ENCODE assay signal across 25 mouse cellular contexts in genomic region chr1:155066196-155066595, GRCm38 (mm10). TPM values are rescaled to one million over a fixed set of nuclear protein-coding genes. Genes with fewer than 3 reads are reported as not detected.
DNase-seq lines count a peak whose midpoint lies in the region; ATAC-seq and TF ChIP-seq lines count a peak whose summit lies in the region.
"Had no signal": no experiment of that assay in that cellular context is flagged by ENCODE, and none has a peak within 500 bp of the region (broad histone marks: within the 10 kb centered on the region; RNA-seq: fewer than 3 reads in every experiment).

No protein-coding gene starts in this region.

- no peaks in the 10 kb centered on the region for H3K36me3 ChIP-seq in heart, adult 2 months (ENCODE audit: control insufficient read depth, insufficient read depth, low read length)
- no peaks in the 10 kb centered on the region for H3K36me3 ChIP-seq in embryonic facial prominence, embryonic 15.5 days
- no peaks in the 10 kb centered on the region for H3K36me3 ChIP-seq in macrophage (ENCODE audit: inconsistent target)
- H3K36me3 ChIP-seq in forebrain, embryonic 13.5 days (ENCODE audit: poor library complexity, severe bottlenecking), result no peaks in the 10 kb centered on the region
- no peaks in the 10 kb centered on the region for H3K36me3 ChIP-seq in hindbrain, embryonic 16.5 days (ENCODE audit: control insufficient read depth, insufficient read depth, low read length)
- H3K36me3 ChIP-seq: forebrain, embryonic 15.5 days; G1E; heart, embryonic 10.5 days; heart, embryonic 13.5 days had no signal

- no peak for TF ChIP-seq CTCF in heart, adult 2 months (IDR thresholded peaks at IDR 0.05)

- no peak for TF ChIP-seq POLR2A in heart, adult 2 months (IDR thresholded peaks at IDR 0.05; ENCODE audit: insufficient read depth, low read depth, low read length)

- ATAC-seq in embryonic facial prominence, embryonic 15.5 days (ENCODE audit: insufficient number of reproducible peaks, low FRiP score, low TSS enrichment, low read depth), result no peak
- no peak for ATAC-seq in forebrain, embryonic 13.5 days
- no peak for ATAC-seq in hindbrain, embryonic 16.5 days
- ATAC-seq: forebrain, embryonic 15.5 days; intestine, postnatal 0 days had no signal

- 87% methylated on average over 5 of the region's 5 CpGs for WGBS in heart, adult 2 months
- 42% methylated on average over 5 of the region's 5 CpGs for WGBS in embryonic facial prominence, embryonic 15.5 days
- 68% methylated on average over 5 of the region's 5 CpGs for WGBS in macrophage (ENCODE audit: missing documents)
- WGBS in forebrain, embryonic 13.5 days, result 86% methylated on average over 5 of the region's 5 CpGs
- WGBS in hindbrain, embryonic 16.5 days, result 80% methylated on average over 5 of the region's 5 CpGs

- H3K4me3 ChIP-seq in heart, adult 2 months, result no peak overlapping the region
- H3K4me3 ChIP-seq in embryonic facial prominence, embryonic 15.5 days (replicated peaks), result no peak overlapping the region
- H3K4me3 ChIP-seq in macrophage (ENCODE audit: inconsistent target), result no peak overlapping the region
- H3K4me3 ChIP-seq in forebrain, embryonic 13.5 days, result no peak overlapping the region
- no peak overlapping the region for H3K4me3 ChIP-seq in hindbrain, embryonic 16.5 days (ENCODE audit: low read length)
- H3K4me3 ChIP-seq: forebrain, embryonic 15.5 days; heart, embryonic 10.5 days; heart, embryonic 13.5 days had no signal

- H3K9ac ChIP-seq in heart, adult 2 months (ENCODE audit: low read depth, low read length), result no peak overlapping the region
- H3K9ac ChIP-seq in embryonic facial prominence, embryonic 15.5 days, result no peak overlapping the region
- no peak overlapping the region; the same call in 1 of the 2 replicates for H3K9ac ChIP-seq in forebrain, embryonic 13.5 days
- H3K9ac ChIP-seq in hindbrain, embryonic 16.5 days (ENCODE audit: low read depth, low read length), result no peak overlapping the region
- H3K9ac ChIP-seq: forebrain, embryonic 15.5 days; heart, embryonic 13.5 days; hindbrain, embryonic 14.5 days had no signal

- no peak for TF ChIP-seq EP300 in heart, adult 2 months (IDR thresholded peaks at IDR 0.05; ENCODE audit: insufficient read depth, low read depth, low read length)

- no peak overlapping the region for H3K4me2 ChIP-seq in embryonic facial prominence, embryonic 15.5 days (replicated peaks)
- H3K4me2 ChIP-seq in forebrain, embryonic 13.5 days, result no peak overlapping the region
- H3K4me2 ChIP-seq in hindbrain, embryonic 16.5 days (ENCODE audit: low read length), result no peak overlapping the region
- H3K4me2 ChIP-seq: forebrain, embryonic 15.5 days; heart, embryonic 13.5 days; hindbrain, embryonic 14.5 days had no signal

- no peak for DNase-seq in heart, adult 2 months
- DNase-seq in heart, adult 8-10 months (ENCODE audit: low spot score), result no peak
- DNase-seq: adrenal gland, adult 8-10 months; adrenal gland, postnatal 25 days; B cell, adult 2 months; cerebellum, adult 11 months; cerebellum, adult 2 months; cerebellum, adult 9-11 months; cerebellum, postnatal 25 days; gastrocnemius, postnatal 36 days; heart, adult 11 months; heart, postnatal 14 days; heart, postnatal 4 days; kidney, adult 2 months had no signal

- H3K27ac ChIP-seq in heart, adult 2 months, result peak overlapping the region; percentile 28; the same call in 1 of the 2 replicates
- H3K27ac ChIP-seq in embryonic facial prominence, embryonic 15.5 days (replicated peaks), result 0 out of 2 replicates have a peak overlapping the region, but pooled peaks have one; percentile 12
- peak overlapping the region; percentile 68 for H3K27ac ChIP-seq in macrophage
- H3K27ac ChIP-seq in forebrain, embryonic 13.5 days, result no peak overlapping the region
- no peak overlapping the region for H3K27ac ChIP-seq in hindbrain, embryonic 16.5 days (ENCODE audit: low read depth, low read length)
- H3K27ac ChIP-seq: forebrain, embryonic 15.5 days; heart, embryonic 10.5 days; heart, embryonic 13.5 days; hindbrain, embryonic 14.5 days had no signal

- H3K79me2 ChIP-seq in heart, adult 2 months (replicated peaks; ENCODE audit: control insufficient read depth, insufficient read depth, low read length), result no peaks in the 10 kb centered on the region
- no peaks in the 10 kb centered on the region for H3K79me2 ChIP-seq in macrophage (ENCODE audit: inconsistent target)

- intact Hi-C loops in heart, adult 2 months (cut with DNase I), result no loop called here

- no peaks in the 10 kb centered on the region for H3K27me3 ChIP-seq in heart, adult 2 months (ENCODE audit: control insufficient read depth, insufficient read depth, low read length)
- no peaks in the 10 kb centered on the region; the same call in 1 of the 2 replicates for H3K27me3 ChIP-seq in embryonic facial prominence, embryonic 15.5 days
- no peaks in the 10 kb centered on the region for H3K27me3 ChIP-seq in forebrain, embryonic 13.5 days
- H3K27me3 ChIP-seq in hindbrain, embryonic 16.5 days (replicated peaks; ENCODE audit: control insufficient read depth, insufficient read depth, low read length), result no peaks in the 10 kb centered on the region
- H3K27me3 ChIP-seq: CH12.LX; forebrain, embryonic 15.5 days; heart, embryonic 13.5 days had no signal

- H3K4me1 ChIP-seq in heart, adult 2 months (ENCODE audit: control insufficient read depth, insufficient read depth, low read length), result peaks cover 24% of the 10 kb centered on the region
- H3K4me1 ChIP-seq in embryonic facial prominence, embryonic 15.5 days, result peaks cover 17% of the 10 kb centered on the region
- peaks cover 16% of the 10 kb centered on the region for H3K4me1 ChIP-seq in forebrain, embryonic 13.5 days
- H3K4me1 ChIP-seq in hindbrain, embryonic 16.5 days (ENCODE audit: control insufficient read depth, insufficient read depth, low read depth, low read length), result peaks cover 13% of the 10 kb centered on the region

- no peaks in the 10 kb centered on the region for H3K9me3 ChIP-seq in embryonic facial prominence, embryonic 15.5 days (replicated peaks)
- H3K9me3 ChIP-seq in forebrain, embryonic 13.5 days (replicated peaks), result no peaks in the 10 kb centered on the region
- H3K9me3 ChIP-seq in hindbrain, embryonic 16.5 days (ENCODE audit: control insufficient read depth, low read length), result no peaks in the 10 kb centered on the region
- H3K9me3 ChIP-seq: forebrain, embryonic 15.5 days; G1E; heart, embryonic 10.5 days; heart, embryonic 13.5 days had no signal

RNA-seq across cellular contexts. Expression of gene Ier5, which starts 33.2 kb away (rescaled TPM):
- total RNA-seq in heart, adult 2 months (2021), result 10 to 100 TPM; 12.5 to 16.8 TPM
- 9.8 and 13.5 TPM in 2 replicates for polyA plus RNA-seq in heart, adult 2 months (2012; rRNA removed)
- total RNA-seq in heart, adult 8-10 months (2022), result 10 to 100 TPM; 10.3 to 22.4 (median 13.3) TPM
- polyA plus RNA-seq in embryonic facial prominence, embryonic 15.5 days (2015; fragmentation: Nextera tagmentation; extraction: Ambion mirVana), result 10.4 and 10.8 TPM in 2 replicates
- 100 to 1,000 TPM in 15 of 26 experiments, 10 to 100 TPM in 11; 37.6 to 232 (median 114) TPM for total RNA-seq in macrophage (2018; cell fraction: chromatin; rRNA removed)
- total RNA-seq in macrophage (2018; cell fraction: cytosol; rRNA removed), result 100 to 1,000 TPM in 16 of 26 experiments, 10 to 100 TPM in 10; 68.0 to 298 (median 132) TPM
- 100 to 1,000 TPM in 22 of 26 experiments, 10 to 100 TPM in 4; 58.9 to 356 (median 241) TPM for total RNA-seq in macrophage (2018; cell fraction: nucleus; rRNA removed)
- polyA plus RNA-seq in macrophage (2018), result 24.7 to 56.1 TPM (median 49.7 TPM) in 3 replicates
- 8.6 and 12.2 TPM in 2 replicates for polyA plus RNA-seq in forebrain, embryonic 13.5 days (2015; fragmentation: Nextera tagmentation; extraction: Ambion mirVana)
- polyA plus RNA-seq in hindbrain, embryonic 16.5 days (2015; fragmentation: Nextera tagmentation; extraction: Ambion mirVana), result 4.5 and 5.5 TPM in 2 replicates

Comparison
In these comparisons a context has a peak if more than half of its experiments do, and no peak if none do; other contexts are left out.
1. H3K27ac ChIP-seq: peak in heart, adult 2 months (single experiment), embryonic facial prominence, embryonic 15.5 days (single experiment) and macrophage (single experiment); none in forebrain, embryonic 13.5 days (single experiment) and hindbrain, embryonic 16.5 days (single experiment).